Comparison of ENCODE assay signal across 44 mouse cellular contexts in genomic region chr10:112080044-112080443, GRCm38 (mm10). TPM values are rescaled to one million over a fixed set of nuclear protein-coding genes. Genes with fewer than 3 reads are reported as not detected.
"Had no signal": no experiment of that assay in that cellular context is flagged by ENCODE, and none has a peak within 500 bp of the region (broad histone marks: within the 10 kb centered on the region; RNA-seq: fewer than 3 reads in every experiment).

No protein-coding gene starts in this region.

- H3K27ac ChIP-seq: heart, embryonic 10.5 days; hindbrain, embryonic 10.5 days; hindbrain, embryonic 12.5 days; hindbrain, embryonic 14.5 days; kidney, embryonic 15.5 days; kidney, postnatal 0 days; limb, embryonic 13.5 days; limb, embryonic 15.5 days; liver, embryonic 13.5 days had no signal

- H3K27me3 ChIP-seq: heart, embryonic 12.5 days; hindbrain, embryonic 12.5 days; kidney, embryonic 15.5 days; limb, embryonic 13.5 days; limb, embryonic 15.5 days; liver, embryonic 13.5 days had no signal

- H3K4me2 ChIP-seq: heart, embryonic 12.5 days; hindbrain, embryonic 12.5 days; hindbrain, embryonic 14.5 days; kidney, embryonic 15.5 days; limb, embryonic 13.5 days; limb, embryonic 15.5 days; liver, embryonic 11.5 days; liver, embryonic 13.5 days had no signal

- H3K4me1 ChIP-seq: heart, embryonic 10.5 days; heart, embryonic 12.5 days; hindbrain, embryonic 10.5 days; hindbrain, embryonic 12.5 days; kidney, embryonic 15.5 days; limb, embryonic 13.5 days; limb, embryonic 15.5 days; liver, embryonic 13.5 days had no signal

- DNase-seq: gastrocnemius, postnatal 14 days; gastrocnemius, postnatal 36 days; heart, adult 18-20 months; heart, postnatal 10 days; heart, postnatal 4 days; kidney, adult 11 months; kidney, adult 2 months; kidney, adult 9 months; kidney, postnatal 14 days; kidney, postnatal 36 days; layer of hippocampus, adult 9-11 months; layer of hippocampus, postnatal 36 days; left cerebral cortex, postnatal 4 days; liver, embryonic 13.5 days had no signal

- H3K36me3 ChIP-seq: heart, embryonic 10.5 days; heart, embryonic 12.5 days; hindbrain, embryonic 10.5 days; hindbrain, embryonic 12.5 days; kidney, embryonic 15.5 days; limb, embryonic 13.5 days; limb, embryonic 15.5 days; liver, embryonic 13.5 days had no signal

- H3K9me3 ChIP-seq: heart, embryonic 10.5 days; heart, embryonic 12.5 days; hindbrain, embryonic 10.5 days; hindbrain, embryonic 12.5 days; kidney, embryonic 15.5 days; limb, embryonic 13.5 days; limb, embryonic 15.5 days; liver, embryonic 13.5 days had no signal

- ATAC-seq: hindbrain, embryonic 16.5 days; intestine, embryonic 16.5 days had no signal

- H3K4me3 ChIP-seq: heart, embryonic 10.5 days; heart, embryonic 12.5 days; hindbrain, embryonic 10.5 days; hindbrain, embryonic 12.5 days; kidney, embryonic 15.5 days; limb, embryonic 13.5 days; limb, embryonic 15.5 days; liver, embryonic 13.5 days had no signal

- H3K9ac ChIP-seq: heart, embryonic 12.5 days; hindbrain, embryonic 12.5 days; hindbrain, embryonic 14.5 days; kidney, embryonic 15.5 days; limb, embryonic 13.5 days; limb, embryonic 15.5 days; liver, embryonic 13.5 days had no signal

RNA-seq across cellular contexts. Expression of gene Glipr1l2, which starts 3.1 kb away (rescaled TPM):
- total RNA-seq: gastrocnemius, adult 18-20 months; gastrocnemius, adult 8-10 months; gastrocnemius, postnatal 14 days; gastrocnemius, postnatal 36 days; heart, adult 18-20 months; heart, adult 8-10 months; heart, postnatal 10 days; heart, postnatal 25 days; heart, postnatal 4 days; layer of hippocampus, adult 18-20 months; layer of hippocampus, adult 8-10 months; layer of hippocampus, postnatal 14 days; layer of hippocampus, postnatal 36 days; left cerebral cortex, adult 18-20 months; left cerebral cortex, adult 8-10 months; left cerebral cortex, postnatal 10 days; left cerebral cortex, postnatal 25 days; left cerebral cortex, postnatal 4 days had no signal
- polyA plus RNA-seq: frontal cortex, adult 2 months; gonadal fat pad, adult 2 months; heart, embryonic 10.5 days; heart, embryonic 12.5 days; heart, embryonic 14.5 days; heart, embryonic 16.5 days; hindbrain, embryonic 10.5 days; hindbrain, embryonic 12.5 days; hindbrain, embryonic 14.5 days; hindbrain, embryonic 16.5 days; intestine, embryonic 14.5 days; intestine, embryonic 16.5 days; kidney, adult 2 months; kidney, embryonic 15.5 days; kidney, postnatal 0 days; large intestine, adult 2 months; limb, embryonic 11.5 days; limb, embryonic 13.5 days; limb, embryonic 15.5 days; liver, embryonic 11.5 days; liver, embryonic 13.5 days had no signal

RNA-seq across cellular contexts. Expression of gene Glipr1l1, which starts 20.1 kb away (rescaled TPM):
- total RNA-seq: gastrocnemius, adult 18-20 months; gastrocnemius, adult 8-10 months; gastrocnemius, postnatal 14 days; gastrocnemius, postnatal 36 days; heart, adult 18-20 months; heart, adult 8-10 months; heart, postnatal 10 days; heart, postnatal 25 days; heart, postnatal 4 days; layer of hippocampus, adult 18-20 months; layer of hippocampus, adult 8-10 months; layer of hippocampus, postnatal 14 days; layer of hippocampus, postnatal 36 days; left cerebral cortex, adult 18-20 months; left cerebral cortex, adult 8-10 months; left cerebral cortex, postnatal 10 days; left cerebral cortex, postnatal 25 days; left cerebral cortex, postnatal 4 days had no signal
- polyA plus RNA-seq: frontal cortex, adult 2 months; gonadal fat pad, adult 2 months; heart, embryonic 10.5 days; heart, embryonic 12.5 days; heart, embryonic 14.5 days; heart, embryonic 16.5 days; hindbrain, embryonic 10.5 days; hindbrain, embryonic 12.5 days; hindbrain, embryonic 14.5 days; hindbrain, embryonic 16.5 days; intestine, embryonic 14.5 days; intestine, embryonic 16.5 days; kidney, adult 2 months; kidney, embryonic 15.5 days; kidney, postnatal 0 days; large intestine, adult 2 months; limb, embryonic 11.5 days; limb, embryonic 13.5 days; limb, embryonic 15.5 days; liver, embryonic 11.5 days; liver, embryonic 13.5 days had no signal
